Mouse (Mus musculus) G1E-ER4 (cell line): ENCODE data around the gene Clip2. TPM values are rescaled to one million over a fixed set of nuclear protein-coding genes. Genes with fewer than 3 reads are reported as not detected.

ENCODE experiments used
- GATA1 ChIP-seq: IDR thresholded peaks from one replicate; pipeline ENCODE4 v1.8.0; 2012; ENCODE audit warnings: low read length, inconsistent platforms
- polyA plus RNA-seq: library from polyadenylated mRNA; stranded (reverse); fragments of >175 nt; gene quantifications from 2 replicates; pipeline ENCODE4 v1.2.3, GENCODE M21; 2012

Gene Clip2
- polyA plus RNA-seq, 1 experiment, result 0.65 TPM

GRCm38 (mm10) chr5:134512086-134512485, 40.1 kb downstream of the Clip2 start:
- TF ChIP-seq GATA1, result no peak

- TF ChIP-seq GATA1, result no peak
These were observed 42.0 kb downstream of the Clip2 start for GRCm38 (mm10) chr5:134510266-134510665.

GRCm38 (mm10) chr5:134508965-134509364, 43.3 kb downstream of the Clip2 start:
- TF ChIP-seq GATA1, result no peak

- TF ChIP-seq GATA1, result no peak
These were observed 44.3 kb downstream of the Clip2 start for GRCm38 (mm10) chr5:134507859-134508399.

- TF ChIP-seq GATA1, result no peak
These were observed 44.9 kb downstream of the Clip2 start for GRCm38 (mm10) chr5:134507307-134507706.

- no peak for TF ChIP-seq GATA1
These were observed 46.4 kb downstream of the Clip2 start for GRCm38 (mm10) chr5:134505810-134506292.

GRCm38 (mm10) chr5:134502591-134502990, 49.6 kb downstream of the Clip2 start:
- TF ChIP-seq GATA1, result no peak

GRCm38 (mm10) chr5:134501453-134501852, 50.8 kb downstream of the Clip2 start:
- TF ChIP-seq GATA1, result no peak

- TF ChIP-seq GATA1, result no peak
These were observed 51.6 kb downstream of the Clip2 start for GRCm38 (mm10) chr5:134500681-134501080.

- no peak for TF ChIP-seq GATA1
These were observed 52.2 kb downstream of the Clip2 start for GRCm38 (mm10) chr5:134500062-134500461.

- no peak for TF ChIP-seq GATA1
These were observed 55.2 kb downstream of the Clip2 start for GRCm38 (mm10) chr5:134497026-134497425.

GRCm38 (mm10) chr5:134495796-134496195, 56.4 kb downstream of the Clip2 start:
- TF ChIP-seq GATA1, result no peak

- no peak for TF ChIP-seq GATA1
These were observed 58.1 kb downstream of the Clip2 start for GRCm38 (mm10) chr5:134494142-134494541.

GRCm38 (mm10) chr5:134492956-134493355, 59.3 kb downstream of the Clip2 start:
- no peak for TF ChIP-seq GATA1

GRCm38 (mm10) chr5:134491712-134492417, 60.4 kb downstream of the Clip2 start:
- TF ChIP-seq GATA1, result no peak

GRCm38 (mm10) chr5:134491206-134491605, 61.0 kb downstream of the Clip2 start:
- no peak for TF ChIP-seq GATA1

- TF ChIP-seq GATA1, result no peak
These were observed 61.8 kb downstream of the Clip2 start for GRCm38 (mm10) chr5:134490465-134490864.
